Mouse (Mus musculus) spleen, adult 2 months (tissue): ENCODE results near the gene Psenen. TPM values are rescaled to one million over a fixed set of nuclear protein-coding genes. Genes with fewer than 3 reads are reported as not detected.
A peak's percentile ranks its signal among the peaks of the same experiment; 100 is the strongest.

Source experiments
- DNase-seq, 2 experiments: peaks; one replicate each; pipeline versions ENCODE4 v3.0.0 to v3.0.0-alpha.2; 2012 to 2021; ENCODE audit warnings: low spot score in 2 of 2, low read depth in 1 of 2
- H3K27ac ChIP-seq: fragments of 200-500 bp; 2 replicates; pipeline ENCODE4 v1.5.1; 2012; ENCODE audit warnings: low read length, inconsistent platforms; ENCODE audit not compliant: insufficient read depth
- H3K27me3 ChIP-seq: fragments of 200-500 bp; 2 replicates; pipeline ENCODE4 v1.6.1; 2012; ENCODE audit warnings: mild to moderate bottlenecking, moderate library complexity, low read length, inconsistent platforms; ENCODE audit not compliant: control insufficient read depth, insufficient read depth
- H3K36me3 ChIP-seq: fragments of 200-500 bp; 2 replicates; pipeline ENCODE4 v1.6.1; 2012; ENCODE audit warnings: mild to moderate bottlenecking, low read length, inconsistent platforms; ENCODE audit not compliant: control insufficient read depth, insufficient read depth
- H3K4me1 ChIP-seq: fragments of 200-500 bp; 2 replicates; pipeline ENCODE4 v1.6.1; 2011; ENCODE audit warnings: inconsistent platforms; ENCODE audit not compliant: control insufficient read depth, insufficient read depth, insufficient read length
- H3K4me3 ChIP-seq: fragments of 200-500 bp; 2 replicates; pipeline ENCODE4 v1.5.1; 2011; ENCODE audit warnings: mild to moderate bottlenecking, inconsistent platforms; ENCODE audit not compliant: insufficient read depth, insufficient read length; ENCODE audit errors: extremely low read depth
- CTCF ChIP-seq: fragments of 200-500 bp; IDR thresholded peaks from 2 replicates; pipeline ENCODE4 v1.5.1; 2011; ENCODE audit warnings: mild to moderate bottlenecking, inconsistent platforms; ENCODE audit not compliant: insufficient read depth, insufficient read length, insufficient replicate concordance; ENCODE audit errors: extremely low read depth
- POLR2A ChIP-seq: fragments of 200-500 bp; IDR thresholded peaks from 2 replicates; pipeline ENCODE4 v1.6.1; 2011; ENCODE audit warnings: low read depth, low read length, inconsistent platforms
- WGBS: fragments of 180-500 bp; shearing (Covaris S2); methylation state at CpG from one replicate; pipeline ENCODE4 v1.1.7; 2018; 5-methylcytosine and 5-hydroxymethylcytosine counted together
- polyA plus RNA-seq: library from polyadenylated mRNA; depleted of rRNA; stranded (reverse); fragments of >200 nt; gene quantifications from 2 replicates; pipeline ENCODE4 v1.2.3, GENCODE M21; 2012

Gene Psenen
- polyA plus RNA-seq, 1 experiment = 85.2 TPM

DNA sequence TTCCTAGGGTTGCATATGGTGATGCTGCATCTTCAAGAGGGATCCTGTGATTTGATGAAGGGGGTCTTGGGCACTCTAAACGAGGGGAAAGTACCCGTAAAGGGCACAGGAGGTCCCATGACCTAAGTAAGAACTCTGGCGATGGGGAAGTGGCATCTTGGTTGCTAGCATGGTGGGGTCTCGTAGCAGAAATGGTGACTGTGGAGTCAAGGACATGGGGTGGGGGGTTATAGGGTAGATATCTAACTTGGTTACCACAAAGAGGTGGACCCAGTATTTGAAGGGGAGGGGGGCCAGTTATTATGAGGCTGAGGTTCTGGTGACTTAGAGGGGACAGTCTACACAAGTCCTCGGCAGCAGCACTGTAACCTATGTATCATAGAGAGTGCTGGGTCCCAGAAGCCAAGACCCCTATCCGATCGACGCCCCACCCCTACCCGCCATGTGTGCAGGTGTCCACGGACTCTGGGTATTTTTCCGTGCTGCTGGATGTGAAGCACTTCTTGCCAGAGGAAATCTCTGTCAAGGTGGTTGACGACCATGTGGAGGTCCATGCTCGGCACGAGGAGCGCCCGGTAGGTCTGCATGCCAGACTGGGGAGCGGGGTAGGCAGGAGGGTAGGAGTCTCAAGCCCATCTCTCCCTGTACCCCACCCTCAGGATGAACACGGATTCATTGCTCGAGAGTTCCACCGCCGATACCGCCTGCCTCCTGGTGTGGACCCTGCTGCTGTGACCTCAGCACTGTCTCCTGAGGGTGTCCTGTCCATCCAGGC lies 9.4 kb downstream of the Psenen start:
- TF ChIP-seq POLR2A (no peak), CTCF (no peak)
- Histone ChIP-seq H3K27ac (no peak overlapping the region), H3K27me3 (no peaks in the 10 kb centered on the region), H3K4me3 (no peak overlapping the region), H3K4me1 (peaks cover 9% of the 10 kb centered on the region), H3K36me3 (peaks cover 19% of the 10 kb centered on the region)
- DNase-seq = no peak
- 84% methylated on average over 22 of the region's 22 CpGs for WGBS

DNA sequence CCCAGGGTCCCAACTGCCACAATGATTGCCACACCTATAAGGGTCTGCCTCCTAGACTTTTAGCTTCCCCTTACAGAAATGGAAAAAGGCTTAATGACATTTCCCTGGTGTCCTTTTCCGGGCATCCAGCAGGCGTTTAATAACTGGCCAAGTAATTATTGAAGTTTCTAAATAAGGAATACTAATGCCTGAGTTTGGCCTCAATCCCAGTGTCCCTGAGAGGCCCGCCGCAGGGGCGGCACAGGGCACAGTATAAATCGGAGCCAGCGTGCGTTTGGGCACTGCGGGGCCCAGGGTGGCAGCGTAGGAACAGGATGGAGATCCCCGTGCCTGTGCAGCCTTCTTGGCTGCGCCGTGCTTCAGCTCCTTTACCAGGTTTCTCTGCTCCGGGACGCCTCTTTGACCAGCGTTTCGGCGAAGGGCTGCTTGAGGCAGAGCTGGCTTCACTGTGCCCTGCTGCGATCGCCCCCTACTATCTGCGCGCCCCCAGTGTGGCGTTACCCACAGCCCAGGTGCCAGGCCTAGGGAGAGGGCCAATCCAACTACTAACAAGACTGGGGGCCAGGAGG lies 10.3 kb downstream of the Psenen start:
- peaks cover 5% of the 10 kb centered on the region for H3K4me1 ChIP-seq
- H3K27me3 ChIP-seq = no peaks in the 10 kb centered on the region
- H3K36me3 ChIP-seq = peaks cover 19% of the 10 kb centered on the region
- no peak for DNase-seq
- WGBS = 6% methylated on average over 23 of the region's 23 CpGs
- peak overlapping the region; percentile 81 for H3K27ac ChIP-seq
- TF ChIP-seq CTCF (no peak), POLR2A (no peak)
- peak overlapping the region; percentile 77 for H3K4me3 ChIP-seq

DNA sequence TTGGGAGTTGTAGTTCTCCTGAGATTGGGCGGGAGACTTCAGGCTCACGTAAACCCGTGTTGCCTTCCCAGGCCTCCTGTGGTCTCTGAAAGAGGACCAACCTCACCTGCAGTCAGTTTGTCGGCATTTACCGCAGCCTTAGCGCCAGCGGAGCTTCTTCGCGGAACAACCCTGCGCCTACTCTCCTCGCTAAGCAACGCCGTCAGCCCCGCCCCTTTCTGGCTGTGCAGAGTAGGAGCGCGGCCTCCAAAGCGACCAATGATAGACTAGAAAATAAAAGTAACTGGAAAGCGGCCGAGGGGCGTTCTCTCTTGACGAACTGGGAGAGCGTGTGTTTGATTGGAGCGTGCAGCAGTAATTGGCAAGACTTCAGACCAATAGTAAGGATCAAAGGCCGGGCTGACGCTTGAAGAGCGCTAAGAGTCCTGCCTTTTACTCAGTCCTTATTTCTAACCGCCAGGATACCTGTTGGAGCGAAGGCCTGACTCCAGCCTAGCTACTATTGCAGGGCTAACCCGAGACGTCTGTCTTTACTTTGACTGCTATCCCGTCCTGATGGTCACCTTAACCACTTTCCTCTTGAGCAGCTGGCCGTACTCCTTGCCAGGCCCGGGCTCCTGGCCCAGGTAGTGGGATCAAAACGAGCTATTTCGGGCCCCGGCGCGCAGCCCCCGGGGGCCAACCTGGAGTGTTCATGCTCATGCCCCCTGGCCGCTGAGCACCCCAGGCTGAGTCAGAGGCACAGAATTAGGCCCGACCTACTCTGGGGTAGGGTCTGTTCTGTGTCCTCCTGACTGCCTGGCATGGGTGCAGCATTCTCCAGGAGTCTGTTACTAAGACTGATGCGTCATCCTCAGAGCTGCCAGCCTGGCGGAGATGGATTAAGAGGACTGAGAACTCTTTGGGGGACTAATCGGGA lies 11.1 kb downstream of the Psenen start, which contains the start of the genes Hspb6 and Proser3:
TSS of gene Hspb6 (plus strand) at position 77 of the 919 bp plus-strand sequence.
TSS of gene Proser3 (minus strand) at position 198 of the 919 bp plus-strand sequence.
- no peaks in the 10 kb centered on the region for H3K27me3 ChIP-seq
- H3K4me1 ChIP-seq = peaks cover 5% of the 10 kb centered on the region
- peak; percentile 54 for TF ChIP-seq POLR2A
- TF ChIP-seq CTCF = 0 out of 2 replicates have a peak, but pooled peaks have one; percentile 5
- WGBS = under 1% methylated on average over 44 of the region's 44 CpGs
- H3K27ac ChIP-seq = peak within 1 kb of the TSS; percentile 99
- peaks cover 16% of the 10 kb centered on the region for H3K36me3 ChIP-seq
- H3K4me3 ChIP-seq = peak within 1 kb of the TSS; percentile 87
- peak; percentile 94 to 97 for DNase-seq

DNA sequence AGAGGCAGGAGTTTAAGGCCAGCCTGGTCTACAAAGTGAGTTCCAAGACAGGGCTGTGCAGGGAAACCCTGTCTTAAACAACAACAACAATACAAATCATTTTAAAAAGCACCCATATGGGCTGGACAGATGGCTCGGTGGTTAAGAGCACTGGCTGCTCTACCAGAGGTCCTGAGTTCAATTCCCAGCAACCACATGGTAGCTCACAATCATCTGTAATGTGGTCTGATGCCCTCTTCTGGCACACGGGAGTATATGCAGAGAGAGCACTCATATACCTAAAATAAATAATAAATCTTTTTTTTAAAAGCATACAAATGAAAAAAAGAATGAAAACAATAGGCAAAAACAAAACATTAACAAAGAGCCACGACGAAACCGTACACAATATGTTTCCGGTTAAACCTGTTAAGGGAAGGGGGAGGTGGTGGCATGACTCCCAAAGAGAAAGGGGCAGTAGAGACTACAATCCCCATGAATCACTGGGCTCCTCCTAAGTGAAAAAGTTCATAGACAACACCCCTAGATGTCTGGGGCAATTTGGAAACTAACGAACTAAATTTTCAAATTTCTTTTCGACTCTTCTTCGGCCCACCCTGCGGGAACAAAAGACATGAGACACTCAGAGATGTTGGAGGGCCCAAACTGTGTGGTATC lies 11.9 kb downstream of the Psenen start:
- peak in 1 of 2 experiments; percentile 30 for DNase-seq
- WGBS = 1% methylated on average over 10 of the region's 10 CpGs
- peak overlapping the region; percentile 99 for H3K27ac ChIP-seq
- TF ChIP-seq CTCF = no peak
- no peak for TF ChIP-seq POLR2A
- H3K36me3 ChIP-seq = peaks cover 10% of the 10 kb centered on the region
- H3K4me3 ChIP-seq = peak overlapping the region; percentile 87
- no peaks in the 10 kb centered on the region for H3K27me3 ChIP-seq
- peaks cover 5% of the 10 kb centered on the region for H3K4me1 ChIP-seq

DNA sequence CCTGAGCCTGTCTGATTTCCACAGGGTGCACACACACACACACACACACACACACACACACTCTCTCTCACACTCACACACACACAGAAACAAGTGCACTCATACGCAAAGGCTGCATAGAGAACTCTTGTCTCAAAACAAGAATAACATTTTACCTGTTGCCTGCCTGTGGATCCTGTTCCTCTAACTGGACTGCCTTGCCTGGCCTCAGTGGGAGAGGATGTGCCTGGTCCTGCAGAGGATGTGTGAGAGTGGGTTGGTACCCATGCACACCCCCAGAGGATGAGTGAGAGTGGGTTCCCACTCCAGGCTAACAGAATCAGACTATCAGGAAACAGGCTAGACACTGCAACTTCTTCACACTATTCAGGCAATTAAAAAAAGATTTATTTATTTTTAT lies 12.8 kb downstream of the Psenen start:
- H3K36me3 ChIP-seq = peaks cover 5% of the 10 kb centered on the region
- no peaks in the 10 kb centered on the region for H3K27me3 ChIP-seq
- no peak for TF ChIP-seq CTCF
- TF ChIP-seq POLR2A = no peak
- H3K27ac ChIP-seq = no peak overlapping the region
- 92% methylated on average over 1 of the region's 1 CpGs for WGBS
- no peak for DNase-seq
- no peak overlapping the region for H3K4me3 ChIP-seq
- peaks cover 5% of the 10 kb centered on the region for H3K4me1 ChIP-seq

DNA sequence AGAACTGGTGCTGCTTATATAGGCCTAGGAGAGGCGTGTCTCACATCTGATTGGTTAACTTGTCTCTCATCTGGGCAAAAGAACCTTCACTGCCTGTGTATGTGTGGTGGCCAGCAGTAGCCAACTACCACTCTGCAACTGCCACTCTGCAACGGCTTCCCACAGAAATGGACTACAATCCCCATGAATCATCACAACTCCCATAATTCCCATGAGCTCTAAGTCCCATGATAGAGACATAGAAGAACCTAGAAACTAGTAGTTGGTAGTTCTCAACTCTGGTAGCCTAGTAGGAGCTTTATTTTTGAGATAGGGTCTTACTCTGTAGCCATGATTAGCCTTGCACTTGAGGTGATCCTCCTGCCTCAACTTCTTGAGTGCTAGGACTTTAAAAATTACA lies 13.5 kb downstream of the Psenen start:
- DNase-seq = no peak
- Histone ChIP-seq H3K27ac (no peak overlapping the region), H3K27me3 (no peaks in the 10 kb centered on the region), H3K4me3 (no peak overlapping the region), H3K4me1 (peaks cover 5% of the 10 kb centered on the region), H3K36me3 (no peaks in the 10 kb centered on the region)
- TF ChIP-seq CTCF (no peak), POLR2A (no peak)
- WGBS = 79% methylated on average over 2 of the region's 2 CpGs
